Mouse (Mus musculus): ENCODE data around the gene Zbtb49.

GRCm38 (mm10) chr5:38140893-38141292 lies 79.4 kb downstream of the Zbtb49 start:
- no peak for TF ChIP-seq TAL1 (IDR thresholded peaks at IDR 0.05; ENCODE audit: low read length)
- TF ChIP-seq GATA1 (IDR thresholded peaks at IDR 0.05; ENCODE audit: low read length) = no peak
